Mouse (Mus musculus): ENCODE data around the gene Tmc1. TPM values are rescaled to one million over a fixed set of nuclear protein-coding genes. Genes with fewer than 3 reads are reported as not detected.

Tmc1 gene
- 0.18 TPM in 1 of 2 replicates, not detected in the other for polyA plus RNA-seq (2015; fragmentation: Nextera tagmentation; extraction: Ambion mirVana)

GRCm38 (mm10) chr19:20953874-20954273 lies at the start of gene Tmc1:
Gene Tmc1, minus strand, starts transcription at chr19:20954202.
- H3K4me2 ChIP-seq, result no peak within 1 kb of the TSS
- H3K36me3 ChIP-seq (replicated peaks), result no peaks in the 10 kb centered on the region
- H3K9ac ChIP-seq, result no peak within 1 kb of the TSS
- H3K27ac ChIP-seq, result no peak within 1 kb of the TSS
- H3K4me3 ChIP-seq, result no peak within 1 kb of the TSS
- ATAC-seq (replicated peaks), result no peak
- no peaks in the 10 kb centered on the region for H3K27me3 ChIP-seq (replicated peaks)
- WGBS, result 90% methylated on average over 6 of the region's 6 CpGs
- H3K9me3 ChIP-seq, result peaks cover 6% of the 10 kb centered on the region; the same call in 1 of the 2 replicates
- H3K4me1 ChIP-seq, result no peaks in the 10 kb centered on the region

GRCm38 (mm10) chr19:21001552-21001951 lies 47.5 kb upstream of the Tmc1 start:
- no peak overlapping the region for H3K9ac ChIP-seq
- no peaks in the 10 kb centered on the region for H3K36me3 ChIP-seq (replicated peaks)
- no peak overlapping the region for H3K4me3 ChIP-seq
- H3K4me1 ChIP-seq, result no peaks in the 10 kb centered on the region
- ATAC-seq (replicated peaks), result no peak
- no peak overlapping the region for H3K4me2 ChIP-seq
- H3K9me3 ChIP-seq, result no peaks in the 10 kb centered on the region
- no peak overlapping the region for H3K27ac ChIP-seq
- no peaks in the 10 kb centered on the region for H3K27me3 ChIP-seq (replicated peaks)

- Histone ChIP-seq H3K9me3 (no peaks in the 10 kb centered on the region), H3K4me3 (no peak overlapping the region), H3K9ac (no peak overlapping the region), H3K4me1 (no peaks in the 10 kb centered on the region), H3K27ac (no peak overlapping the region), H3K36me3 (replicated peaks) (no peaks in the 10 kb centered on the region), H3K27me3 (replicated peaks) (no peaks in the 10 kb centered on the region), H3K4me2 (no peak overlapping the region)
- no peak for ATAC-seq (replicated peaks)
- 89% methylated on average over 2 of the region's 2 CpGs for WGBS
Measured at GRCm38 (mm10) chr19:20979244-20979643, 25.2 kb upstream of the Tmc1 start.

GRCm38 (mm10) chr19:20978148-20978547 lies 24.1 kb upstream of the Tmc1 start:
- no peak overlapping the region for H3K27ac ChIP-seq
- H3K4me2 ChIP-seq, result no peak overlapping the region
- no peaks in the 10 kb centered on the region for H3K27me3 ChIP-seq (replicated peaks)
- H3K9ac ChIP-seq, result no peak overlapping the region
- H3K9me3 ChIP-seq, result no peaks in the 10 kb centered on the region
- H3K4me1 ChIP-seq, result no peaks in the 10 kb centered on the region
- no peak overlapping the region for H3K4me3 ChIP-seq
- no peaks in the 10 kb centered on the region for H3K36me3 ChIP-seq (replicated peaks)
- ATAC-seq (replicated peaks), result 0 out of 2 replicates have a peak, but pooled peaks have one; percentile 37
- WGBS, result 4% methylated on average over 1 of the region's 1 CpGs

- no peak for ATAC-seq (replicated peaks)
- Histone ChIP-seq H3K27ac (no peak overlapping the region), H3K4me2 (no peak overlapping the region), H3K9me3 (no peaks in the 10 kb centered on the region), H3K27me3 (replicated peaks) (no peaks in the 10 kb centered on the region), H3K4me3 (no peak overlapping the region), H3K4me1 (no peaks in the 10 kb centered on the region), H3K9ac (no peak overlapping the region), H3K36me3 (replicated peaks) (no peaks in the 10 kb centered on the region)
- 93% methylated on average over 1 of the region's 1 CpGs for WGBS
Measured at GRCm38 (mm10) chr19:20971926-20972325, 17.9 kb upstream of the Tmc1 start.

GRCm38 (mm10) chr19:20954815-20955214 lies 813 bp upstream of the Tmc1 start:
- WGBS, result 82% methylated on average over 5 of the region's 5 CpGs
- no peaks in the 10 kb centered on the region for H3K4me1 ChIP-seq
- ATAC-seq (replicated peaks), result no peak

GRCm38 (mm10) chr19:20944446-20944845 lies 9.6 kb downstream of the Tmc1 start:
- Histone ChIP-seq H3K4me2 (no peak overlapping the region), H3K4me1 (no peaks in the 10 kb centered on the region), H3K36me3 (replicated peaks) (no peaks in the 10 kb centered on the region), H3K27me3 (replicated peaks) (no peaks in the 10 kb centered on the region), H3K9ac (no peak overlapping the region), H3K27ac (no peak overlapping the region), H3K4me3 (no peak overlapping the region), H3K9me3 (no peaks in the 10 kb centered on the region)
- 81% methylated on average over 4 of the region's 4 CpGs for WGBS
- ATAC-seq (replicated peaks), result no peak

More at GRCm38 (mm10) chr19:20954815-20955214, 813 bp upstream of the Tmc1 start:
- Histone ChIP-seq H3K36me3 (replicated peaks) (no peaks in the 10 kb centered on the region), H3K4me3 (no peak overlapping the region), H3K9me3 (peaks cover 6% of the 10 kb centered on the region; the same call in 1 of the 2 replicates), H3K9ac (no peak overlapping the region), H3K27me3 (replicated peaks) (no peaks in the 10 kb centered on the region), H3K4me2 (no peak overlapping the region), H3K27ac (no peak overlapping the region)

GRCm38 (mm10) chr19:20924282-20924681 lies 29.7 kb downstream of the Tmc1 start:
- 0 out of 2 replicates have a peak, but pooled peaks have one; percentile 9 for ATAC-seq (replicated peaks)
- Histone ChIP-seq H3K4me2 (peak overlapping the region; percentile 36; the same call in 1 of the 2 replicates), H3K9ac (no peak overlapping the region), H3K36me3 (replicated peaks) (no peaks in the 10 kb centered on the region), H3K9me3 (no peaks in the 10 kb centered on the region), H3K27ac (peak overlapping the region; percentile 69; the same call in 1 of the 2 replicates), H3K4me3 (no peak overlapping the region), H3K27me3 (replicated peaks) (no peaks in the 10 kb centered on the region), H3K4me1 (peaks cover 14% of the 10 kb centered on the region)
- 50% methylated on average over 7 of the region's 7 CpGs for WGBS

GRCm38 (mm10) chr19:20923336-20924211 lies 30.4 kb downstream of the Tmc1 start:
- Histone ChIP-seq H3K36me3 (replicated peaks) (no peaks in the 10 kb centered on the region), H3K4me2 (peak overlapping the region; percentile 36), H3K4me1 (peaks cover 14% of the 10 kb centered on the region), H3K9me3 (no peaks in the 10 kb centered on the region), H3K27ac (peak overlapping the region; percentile 69), H3K9ac (no peak overlapping the region; the same call in 1 of the 2 replicates), H3K4me3 (peak overlapping the region; percentile 10; the same call in 1 of the 2 replicates), H3K27me3 (replicated peaks) (no peaks in the 10 kb centered on the region)
- peak; percentile 91 for ATAC-seq (replicated peaks)
- 6% methylated on average over 10 of the region's 10 CpGs for WGBS

- no peak overlapping the region for H3K4me2 ChIP-seq
- no peak overlapping the region for H3K27ac ChIP-seq
- ATAC-seq (replicated peaks), result no peak
- no peaks in the 10 kb centered on the region for H3K9me3 ChIP-seq
- H3K36me3 ChIP-seq (replicated peaks), result no peaks in the 10 kb centered on the region
- H3K27me3 ChIP-seq (replicated peaks), result no peaks in the 10 kb centered on the region
- 90% methylated on average over 4 of the region's 4 CpGs for WGBS
- no peak overlapping the region for H3K9ac ChIP-seq
- H3K4me1 ChIP-seq, result no peaks in the 10 kb centered on the region
- no peak overlapping the region for H3K4me3 ChIP-seq
Measured at GRCm38 (mm10) chr19:20918241-20918640, 35.8 kb downstream of the Tmc1 start.

GRCm38 (mm10) chr19:20915151-20915550 lies 38.9 kb downstream of the Tmc1 start:
- Histone ChIP-seq H3K9me3 (no peaks in the 10 kb centered on the region), H3K4me1 (no peaks in the 10 kb centered on the region), H3K4me3 (no peak overlapping the region), H3K9ac (no peak overlapping the region), H3K27me3 (replicated peaks) (no peaks in the 10 kb centered on the region), H3K36me3 (replicated peaks) (no peaks in the 10 kb centered on the region), H3K4me2 (no peak overlapping the region), H3K27ac (no peak overlapping the region)
- no peak for ATAC-seq (replicated peaks)
- WGBS, result 86% methylated on average over 2 of the region's 2 CpGs

GRCm38 (mm10) chr19:20910356-20910755 lies 43.6 kb downstream of the Tmc1 start:
- no peak for ATAC-seq (replicated peaks)
- H3K4me2 ChIP-seq, result no peak overlapping the region

GRCm38 (mm10) chr19:20881205-20881604 lies 72.8 kb downstream of the Tmc1 start:
- H3K4me3 ChIP-seq, result no peak overlapping the region
- no peaks in the 10 kb centered on the region for H3K4me1 ChIP-seq
- H3K9me3 ChIP-seq, result no peaks in the 10 kb centered on the region
- no peak overlapping the region for H3K4me2 ChIP-seq
- no peak overlapping the region for H3K9ac ChIP-seq
- 74% methylated on average over 2 of the region's 2 CpGs for WGBS
- no peaks in the 10 kb centered on the region for H3K27me3 ChIP-seq (replicated peaks)
- H3K27ac ChIP-seq, result no peak overlapping the region
- H3K36me3 ChIP-seq (replicated peaks), result no peaks in the 10 kb centered on the region
- no peak for ATAC-seq (replicated peaks)

More at GRCm38 (mm10) chr19:20910356-20910755, 43.6 kb downstream of the Tmc1 start:
- H3K4me1 ChIP-seq, result no peaks in the 10 kb centered on the region
- 82% methylated on average over 5 of the region's 5 CpGs for WGBS
- H3K4me3 ChIP-seq, result no peak overlapping the region
- H3K9ac ChIP-seq, result no peak overlapping the region
- H3K27me3 ChIP-seq (replicated peaks), result no peaks in the 10 kb centered on the region
- H3K36me3 ChIP-seq (replicated peaks), result no peaks in the 10 kb centered on the region
- H3K9me3 ChIP-seq, result no peaks in the 10 kb centered on the region
- H3K27ac ChIP-seq, result no peak overlapping the region

All from midbrain, embryonic 15.5 days (tissue).